Mouse (Mus musculus): ENCODE results near the gene Fam228b.
"Not testable (repeated sequence)": the region's sequence is repeated elsewhere in the genome, so short reads cannot be mapped to it uniquely, and the experiment has no call there.

Fam228b gene

DNA sequence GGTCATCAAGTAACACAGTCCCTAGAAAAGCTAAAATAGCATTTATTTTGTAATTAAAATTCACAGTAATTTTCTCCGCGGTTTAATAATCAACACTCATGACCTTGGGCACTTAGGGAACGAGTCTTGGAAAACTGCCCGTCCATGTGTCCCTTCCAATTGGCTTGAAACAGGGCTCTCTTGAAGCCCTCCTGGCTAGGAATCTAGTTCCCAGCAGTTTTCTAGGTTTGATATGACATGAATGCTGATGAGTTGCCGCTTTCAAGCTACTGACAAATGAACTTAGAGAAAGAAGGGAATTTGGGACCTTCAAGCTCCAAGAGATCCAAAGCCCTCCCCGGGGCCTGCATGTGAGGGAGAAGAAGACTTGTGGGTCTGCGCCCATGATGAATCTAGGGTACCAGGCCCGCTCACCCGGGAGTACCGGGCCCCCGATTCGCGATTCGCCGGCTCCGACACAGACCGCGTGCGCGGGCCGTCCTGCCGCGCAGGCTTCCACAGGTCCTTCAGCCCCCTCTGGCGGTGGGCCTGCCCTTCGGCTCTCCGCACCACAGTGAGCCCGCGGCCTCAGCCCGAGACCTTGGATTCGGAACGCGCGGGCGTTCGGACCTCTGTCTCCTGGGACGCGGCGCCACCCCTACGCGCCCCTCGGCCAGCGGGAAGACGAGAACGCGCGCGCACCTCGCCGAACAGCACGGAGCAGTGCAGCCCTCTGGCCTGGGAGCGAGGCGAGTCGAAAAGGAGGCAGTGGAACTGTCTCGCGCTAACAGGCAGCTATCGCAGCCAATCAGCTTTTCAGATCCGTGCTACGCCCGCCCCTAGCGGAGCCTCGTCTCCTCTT lies at the start of gene Fam228b, which contains the start of gene Pfn4:
Fam228b (minus strand) TSS at position 776 of the 841 bp plus-strand sequence.
Pfn4 (plus strand) TSS at position 531 of the 841 bp plus-strand sequence.
- in situ Hi-C loops (cut with MboI, MseI): no loop called here

DNA sequence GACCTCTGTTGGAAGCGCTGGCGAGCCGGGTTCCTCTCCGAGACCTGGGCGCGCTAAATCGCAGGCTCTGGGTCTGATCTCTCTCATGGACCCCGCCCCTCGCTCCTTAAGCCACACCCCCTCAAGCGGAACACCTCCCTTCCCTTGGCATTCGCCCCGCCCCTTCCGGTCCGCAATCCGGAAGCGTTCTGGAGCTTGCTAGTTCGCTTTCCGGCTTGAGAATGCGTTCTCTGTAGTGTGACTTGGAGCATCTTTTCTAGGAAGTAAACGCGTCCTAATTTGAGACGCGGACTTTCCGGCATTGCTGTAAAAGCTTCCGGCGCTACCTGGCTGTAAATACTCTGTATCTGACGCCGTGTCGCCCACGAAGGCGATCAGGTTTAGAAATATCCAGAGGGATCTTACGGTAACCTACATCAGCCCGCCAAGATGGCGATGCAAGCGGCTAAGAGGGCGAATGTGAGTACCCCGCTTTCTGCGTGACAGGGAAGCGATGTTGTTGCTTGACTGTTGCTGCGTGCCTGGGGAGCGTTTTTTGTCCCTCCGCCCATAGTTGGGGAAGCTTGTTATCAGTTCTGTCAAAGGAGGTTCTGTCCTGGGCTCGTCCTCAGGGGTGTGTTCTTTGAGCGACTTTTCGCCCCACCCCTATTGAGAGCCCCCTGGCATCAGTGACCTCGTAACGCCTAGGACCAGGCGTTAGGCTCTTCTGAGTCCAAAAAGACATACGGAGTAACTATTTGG lies 48.5 kb upstream of the Fam228b start, which contains the start of gene Sf3b6:
Sf3b6 (plus strand) TSS at position 184 of the 741 bp plus-strand sequence.
- in situ Hi-C loops (cut with MboI, MseI): no loop called here

- in situ Hi-C loops (cut with MboI, MseI): no loop called here
Observed at GRCm38 (mm10) chr12:4816680-4817360, 47.8 kb upstream of the Fam228b start.

- in situ Hi-C loops (cut with MboI, MseI): no loop called here
Observed at GRCm38 (mm10) chr12:4813636-4814035, 44.6 kb upstream of the Fam228b start.

- in situ Hi-C loops (cut with MboI, MseI): no loop called here
Observed at GRCm38 (mm10) chr12:4811705-4812104, 42.6 kb upstream of the Fam228b start.

DNA sequence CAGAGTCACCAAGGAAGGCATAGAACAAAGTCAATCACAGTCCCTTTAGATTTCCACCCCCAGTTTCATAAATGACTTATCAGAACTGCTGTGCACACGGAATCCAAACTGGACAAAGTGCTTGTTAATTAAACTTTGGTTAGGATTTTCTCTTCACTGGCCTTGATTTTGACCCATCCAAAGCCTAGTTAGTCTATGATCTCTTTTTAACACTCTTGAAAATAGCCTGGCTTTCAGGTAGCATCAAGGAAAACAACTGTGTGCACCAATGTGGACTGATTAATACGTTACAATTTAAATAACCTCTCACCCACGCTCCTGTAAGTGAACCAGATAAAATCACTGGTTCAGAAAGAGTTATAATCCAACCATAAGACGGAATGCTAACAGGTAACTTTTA lies 42.0 kb upstream of the Fam228b start:
- in situ Hi-C loops (cut with MboI, MseI): no loop called here

DNA sequence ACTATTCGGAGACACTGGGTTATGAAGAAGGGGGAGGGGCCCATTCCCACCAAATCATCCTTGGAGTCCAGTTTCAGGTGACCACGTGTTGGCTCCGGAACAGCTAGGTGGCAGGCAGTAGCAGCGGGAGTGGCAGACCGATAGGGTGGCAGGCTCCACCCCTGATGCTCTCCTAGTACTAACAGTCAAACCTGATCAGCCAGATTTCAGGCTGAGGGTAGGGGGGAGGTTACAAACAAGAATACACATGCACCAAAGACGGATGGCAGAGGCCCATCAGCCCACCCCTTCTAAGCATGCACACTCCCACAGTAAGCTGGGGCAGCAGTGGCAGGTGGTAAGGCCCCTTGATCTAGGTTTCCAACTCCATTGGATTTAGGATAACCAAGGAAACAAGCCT lies 28.4 kb upstream of the Fam228b start:
- in situ Hi-C loops (cut with MboI, MseI): not testable (repeated sequence)

GRCm38 (mm10) chr12:4793718-4794117 lies 24.7 kb upstream of the Fam228b start:
- in situ Hi-C loops (cut with MboI, MseI): no loop called here

DNA sequence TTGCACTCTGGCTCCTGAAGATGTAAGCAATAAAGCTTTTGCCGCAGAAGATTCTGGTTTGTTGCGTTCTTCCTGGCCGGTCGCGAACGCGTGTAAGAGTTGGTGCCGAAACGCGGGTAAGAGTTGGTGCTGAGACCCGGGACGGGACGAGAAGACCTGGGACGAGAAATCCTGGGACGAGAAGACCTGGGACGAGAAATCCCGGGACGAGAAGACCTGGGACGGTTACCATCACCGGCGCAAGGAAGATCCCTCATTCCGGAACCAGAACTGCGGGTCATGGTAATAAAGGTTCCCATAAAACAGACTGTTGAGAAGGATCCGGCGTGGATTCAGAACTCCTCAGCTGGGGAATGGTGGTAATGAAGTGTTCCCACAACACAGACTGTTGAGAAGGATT lies 19.1 kb upstream of the Fam228b start:
- in situ Hi-C loops (cut with MboI, MseI): not testable (repeated sequence)

DNA sequence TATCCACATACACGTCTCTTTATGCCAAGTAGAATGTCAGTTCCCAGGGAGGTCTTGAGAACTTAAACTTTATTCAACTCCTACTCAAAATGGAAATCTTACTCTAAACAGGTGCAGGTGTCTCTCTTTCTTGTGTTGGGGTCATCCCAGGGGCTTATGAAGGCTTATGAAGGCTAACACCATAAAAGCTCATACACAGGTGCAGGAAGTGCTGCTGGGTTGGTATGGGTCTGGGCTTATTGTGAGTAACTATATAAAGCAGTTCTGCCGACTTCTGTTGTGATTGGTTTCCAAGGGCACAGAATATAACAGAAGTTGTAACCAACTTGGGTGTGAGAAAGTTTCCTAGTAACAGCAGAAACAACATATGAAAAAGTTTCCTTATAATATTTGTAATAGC lies 15.4 kb upstream of the Fam228b start:
- in situ Hi-C loops (cut with MboI, MseI): no loop called here

GRCm38 (mm10) chr12:4783598-4783997 lies 14.5 kb upstream of the Fam228b start:
- in situ Hi-C loops (cut with MboI, MseI): no loop called here

DNA sequence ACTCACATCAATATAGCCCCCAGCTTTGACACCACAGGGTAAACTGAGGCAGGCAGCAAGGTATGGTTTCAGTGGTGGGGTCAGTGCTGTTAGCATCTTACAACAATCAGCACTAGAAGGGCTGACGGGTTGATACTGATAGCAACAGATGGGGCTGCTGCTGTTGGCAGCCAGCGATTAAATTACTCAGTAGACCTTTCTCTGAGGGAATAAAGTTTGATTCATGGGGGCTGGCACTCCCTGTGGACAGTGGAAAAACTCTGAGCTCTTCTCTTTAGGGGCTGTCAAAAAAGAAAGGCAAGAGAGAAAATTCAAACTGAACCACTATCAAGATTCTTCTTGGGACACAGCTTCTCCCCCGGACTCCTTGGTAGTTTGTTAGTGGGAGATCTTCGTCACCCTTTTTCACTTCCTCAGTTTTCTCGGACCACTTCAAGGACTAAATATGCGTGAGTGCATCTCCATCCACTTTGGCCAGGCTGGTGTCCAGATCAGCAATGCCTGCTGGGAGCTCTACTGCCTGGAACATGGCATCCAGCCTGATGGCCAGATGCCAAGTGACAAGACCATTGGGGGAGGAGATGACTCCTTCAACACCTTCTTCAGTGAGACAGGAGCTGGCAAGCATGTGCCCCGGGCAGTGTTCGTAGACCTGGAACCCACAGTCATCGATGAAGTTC lies 12.8 kb upstream of the Fam228b start:
- in situ Hi-C loops (cut with MboI, MseI): not testable (repeated sequence)

GRCm38 (mm10) chr12:4781270-4781669 lies 12.2 kb upstream of the Fam228b start:
- in situ Hi-C loops (cut with MboI, MseI): no loop called here

GRCm38 (mm10) chr12:4780245-4780644 lies 11.2 kb upstream of the Fam228b start:
- in situ Hi-C loops (cut with MboI, MseI): no loop called here

GRCm38 (mm10) chr12:4777734-4778133 lies 8.7 kb upstream of the Fam228b start:
- in situ Hi-C loops (cut with MboI, MseI): no loop called here

DNA sequence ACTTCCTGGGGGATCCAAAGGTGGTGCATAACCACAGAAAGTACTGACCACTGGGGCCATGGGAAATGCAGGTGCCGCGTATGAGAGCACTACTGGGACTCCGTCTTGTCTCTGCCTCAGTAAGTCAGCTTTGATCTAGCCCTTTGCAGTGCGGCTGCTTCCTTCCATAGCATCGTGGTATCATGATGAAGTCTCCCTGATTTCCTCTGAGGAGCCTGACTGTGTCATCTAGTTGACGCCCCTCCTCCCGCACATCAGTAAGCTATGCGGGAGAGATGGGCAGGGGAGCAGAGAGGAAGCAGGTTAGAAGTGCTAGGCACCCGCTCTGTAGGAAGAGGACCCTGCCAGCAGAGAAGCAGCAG lies 6.5 kb upstream of the Fam228b start:
- in situ Hi-C loops (cut with MboI, MseI): no loop called here

- in situ Hi-C loops (cut with MboI, MseI): no loop called here
Observed at GRCm38 (mm10) chr12:4774895-4775587, 6.0 kb upstream of the Fam228b start.

DNA sequence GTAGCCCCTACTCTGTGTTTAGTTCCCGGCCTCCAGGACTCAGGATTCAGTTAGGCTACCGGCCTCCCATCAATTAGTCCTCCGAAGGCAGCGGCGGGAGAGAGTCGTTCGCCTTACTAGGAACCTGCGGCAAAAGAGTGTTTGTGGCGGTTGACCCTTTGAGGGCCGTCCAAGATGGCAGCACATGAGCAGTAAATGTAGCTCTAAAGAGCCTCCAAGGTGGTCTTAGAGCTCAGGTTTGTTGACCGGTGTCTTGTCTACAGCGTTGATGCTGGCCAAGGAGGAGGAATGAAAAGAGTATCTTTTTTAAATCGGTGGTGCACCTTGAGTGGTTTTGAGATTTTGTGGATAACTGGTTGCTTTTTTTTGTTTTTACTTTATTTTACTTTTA lies 261 bp upstream of the Fam228b start:
- in situ Hi-C loops (cut with MboI, MseI): no loop called here

DNA sequence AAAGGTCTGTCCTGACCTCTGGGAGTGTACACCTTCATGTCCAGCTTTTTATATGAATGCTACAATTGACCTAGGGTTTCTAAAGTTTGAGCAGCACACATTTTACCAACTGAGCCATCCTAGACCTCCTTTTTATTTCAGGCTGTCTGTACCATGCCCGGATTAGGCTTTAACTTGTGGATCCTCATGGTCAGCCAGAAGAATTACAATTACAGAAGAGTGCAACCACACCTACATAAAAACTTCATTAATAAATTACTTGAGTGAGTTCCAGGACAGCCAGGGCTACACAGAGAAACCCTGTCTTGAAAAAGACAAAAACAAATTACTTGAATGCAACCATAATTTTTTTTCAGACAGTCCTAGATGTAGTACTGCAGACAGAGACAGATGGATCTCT lies 12.0 kb downstream of the Fam228b start:
- in situ Hi-C loops (cut with MboI, MseI): no loop called here

GRCm38 (mm10) chr12:4754451-4754850 lies 14.6 kb downstream of the Fam228b start:
- in situ Hi-C loops (cut with MboI, MseI): not testable (repeated sequence)

GRCm38 (mm10) chr12:4744486-4744885 lies 24.6 kb downstream of the Fam228b start:
- in situ Hi-C loops (cut with MboI, MseI): no loop called here

Data from T-helper 2 cell (primary cell).